Mouse (Mus musculus): ENCODE data around the gene Disp3. TPM values are rescaled to one million over a fixed set of nuclear protein-coding genes. Genes with fewer than 3 reads are reported as not detected.

Gene Disp3
- polyA plus RNA-seq (2015; fragmentation: Nextera tagmentation; extraction: Ambion mirVana), result 0.04 and 0.06 TPM in 2 replicates

DNA sequence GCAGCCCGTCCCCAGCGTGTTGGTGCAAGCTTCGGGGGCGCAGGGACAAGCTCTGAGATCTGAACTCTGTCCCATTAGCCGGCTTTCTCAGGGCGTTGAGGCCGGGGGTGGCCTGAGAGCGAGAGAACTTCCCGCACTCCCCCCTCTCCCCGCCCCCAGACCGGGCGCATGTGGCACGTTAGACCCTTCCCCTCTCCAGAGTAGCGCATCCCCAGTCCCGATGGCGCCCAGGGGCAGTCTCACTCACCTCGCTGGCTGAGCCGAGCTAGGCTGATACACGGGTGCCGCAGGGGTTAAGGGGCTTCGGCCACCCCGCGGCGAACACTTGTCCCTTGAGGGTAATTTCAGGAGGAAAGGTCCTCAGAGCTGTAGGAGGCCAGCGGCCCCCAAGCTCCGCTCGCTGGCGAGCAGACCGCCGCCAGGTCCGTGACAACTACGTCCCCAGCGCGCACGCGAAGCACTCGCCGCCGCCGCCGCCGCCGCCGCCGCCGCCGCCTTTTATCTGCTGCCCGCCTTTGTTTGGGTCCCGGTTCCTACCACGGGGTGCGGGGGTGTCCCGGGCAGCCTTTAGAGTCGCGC, at the start of gene Disp3:
Disp3 (minus strand) TSS at position 490 of the 579 bp plus-strand sequence.
- Histone ChIP-seq H3K9ac (ENCODE audit: low read length) (no peak within 1 kb of the TSS), H3K4me2 (replicated peaks; ENCODE audit: low read depth) (peak within 1 kb of the TSS; percentile 54), H3K4me3 (ENCODE audit: low read depth, low read length) (peak within 1 kb of the TSS; percentile 29), H3K4me1 (replicated peaks; ENCODE audit: control insufficient read depth, insufficient read depth) (no peaks in the 10 kb centered on the region), H3K27ac (replicated peaks) (no peak within 1 kb of the TSS), H3K27me3 (ENCODE audit: control insufficient read depth, insufficient read depth, low read length) (peaks cover 15% of the 10 kb centered on the region), H3K36me3 (ENCODE audit: control insufficient read depth, insufficient read depth, low read length) (no peaks in the 10 kb centered on the region), H3K9me3 (ENCODE audit: control insufficient read depth, low read length) (no peaks in the 10 kb centered on the region)
- TF ChIP-seq CTCF (IDR thresholded peaks at IDR 0.05; ENCODE audit: low read depth) (no peak), EP300 (optimal IDR thresholded peaks at IDR 0.05) (no peak)
- WGBS, result under 1% methylated on average over 31 of the region's 54 CpGs
- DNase-seq (ENCODE audit: low spot score) (no peak), ATAC-seq (ENCODE audit: low FRiP score, low TSS enrichment) (peak; percentile 3; the same call in 1 of the 2 replicates)

DNA sequence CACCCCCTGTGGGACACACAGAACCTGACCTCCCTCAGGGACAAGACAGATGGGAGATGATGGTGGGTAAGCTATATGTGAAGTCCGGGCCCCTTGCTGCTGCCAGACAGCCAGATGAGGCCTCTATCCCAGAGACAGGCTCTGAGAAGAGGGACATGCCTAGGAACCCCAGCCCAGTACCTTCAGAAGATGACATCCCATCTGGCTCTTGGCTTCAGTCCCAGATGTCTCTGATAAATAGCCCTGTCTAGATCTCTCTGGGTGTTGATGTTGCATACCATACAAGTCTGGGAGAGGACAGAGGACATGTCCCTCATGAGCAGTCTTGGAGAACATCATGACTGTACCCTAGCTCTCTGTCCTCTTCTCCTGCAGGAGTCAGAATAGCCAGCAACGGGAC, 42.5 kb upstream of the Disp3 start:
- Histone ChIP-seq H3K4me3 (ENCODE audit: low read depth, low read length) (no peak overlapping the region), H3K27me3 (ENCODE audit: control insufficient read depth, insufficient read depth, low read length) (no peaks in the 10 kb centered on the region), H3K9me3 (ENCODE audit: control insufficient read depth, low read length) (no peaks in the 10 kb centered on the region), H3K36me3 (ENCODE audit: control insufficient read depth, insufficient read depth, low read length) (no peaks in the 10 kb centered on the region), H3K27ac (replicated peaks) (no peak overlapping the region), H3K4me2 (replicated peaks; ENCODE audit: low read depth) (no peak overlapping the region), H3K4me1 (replicated peaks; ENCODE audit: control insufficient read depth, insufficient read depth) (no peaks in the 10 kb centered on the region), H3K9ac (ENCODE audit: low read length) (no peak overlapping the region)
- DNase-seq (ENCODE audit: low spot score), result no peak
- 78% methylated on average over 2 of the region's 2 CpGs for WGBS
- TF ChIP-seq CTCF (IDR thresholded peaks at IDR 0.05; ENCODE audit: low read depth) (no peak), EP300 (optimal IDR thresholded peaks at IDR 0.05) (no peak)
- no peak for ATAC-seq (ENCODE audit: low FRiP score, low TSS enrichment)

DNA sequence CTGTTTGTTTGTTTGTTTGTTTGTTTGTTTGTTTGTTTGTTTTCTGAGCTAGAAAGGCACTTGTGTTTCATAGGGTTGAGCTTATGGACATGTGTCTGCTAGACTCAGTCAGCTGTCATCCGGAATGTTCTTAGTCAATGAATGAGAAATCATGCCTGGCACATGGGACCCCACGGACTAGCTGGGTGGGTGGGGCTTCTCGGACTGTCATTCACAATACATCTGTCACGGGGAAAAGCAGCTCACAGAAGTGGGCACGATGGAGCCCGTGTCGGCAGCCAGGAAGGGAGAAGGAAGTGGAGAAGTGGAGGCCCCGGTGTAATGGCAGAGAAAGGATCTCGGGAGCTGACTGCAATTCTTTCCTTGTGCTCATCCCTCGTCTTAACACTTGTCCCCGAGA, 41.7 kb upstream of the Disp3 start:
- Histone ChIP-seq H3K27ac (replicated peaks) (no peak overlapping the region), H3K4me3 (ENCODE audit: low read depth, low read length) (no peak overlapping the region), H3K4me2 (replicated peaks; ENCODE audit: low read depth) (no peak overlapping the region), H3K9me3 (ENCODE audit: control insufficient read depth, low read length) (no peaks in the 10 kb centered on the region), H3K9ac (ENCODE audit: low read length) (no peak overlapping the region), H3K36me3 (ENCODE audit: control insufficient read depth, insufficient read depth, low read length) (no peaks in the 10 kb centered on the region), H3K4me1 (replicated peaks; ENCODE audit: control insufficient read depth, insufficient read depth) (no peaks in the 10 kb centered on the region), H3K27me3 (ENCODE audit: control insufficient read depth, insufficient read depth, low read length) (no peaks in the 10 kb centered on the region)
- TF ChIP-seq CTCF (IDR thresholded peaks at IDR 0.05; ENCODE audit: low read depth), result no peak
- TF ChIP-seq EP300 (optimal IDR thresholded peaks at IDR 0.05), result no peak
- ATAC-seq (ENCODE audit: low FRiP score, low TSS enrichment) (no peak), DNase-seq (ENCODE audit: low spot score) (no peak)
- 48% methylated on average over 11 of the region's 11 CpGs for WGBS

DNA sequence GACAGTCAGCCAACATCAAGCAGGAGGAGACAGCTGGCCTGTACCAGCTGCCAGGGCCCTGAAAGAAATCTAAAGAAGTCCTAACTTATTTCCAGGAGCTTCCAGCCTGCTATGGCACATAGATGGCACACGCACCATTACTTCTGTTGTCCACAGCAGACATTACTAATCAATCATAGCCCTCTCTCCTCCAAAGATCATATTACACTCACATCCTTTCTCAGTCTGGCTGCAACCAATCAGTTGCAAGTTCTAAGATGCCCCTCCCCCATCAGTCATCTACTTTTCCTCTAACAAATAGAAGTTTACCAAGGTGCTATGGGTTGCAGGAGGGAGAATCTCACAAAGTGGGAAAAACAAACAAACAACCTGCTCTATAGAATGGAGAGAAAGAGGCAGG, 40.5 kb upstream of the Disp3 start:
- H3K4me3 ChIP-seq (ENCODE audit: low read depth, low read length), result no peak overlapping the region
- H3K9ac ChIP-seq (ENCODE audit: low read length), result no peak overlapping the region
- no peak for ATAC-seq (ENCODE audit: low FRiP score, low TSS enrichment)
- no peaks in the 10 kb centered on the region for H3K36me3 ChIP-seq (ENCODE audit: control insufficient read depth, insufficient read depth, low read length)
- no peaks in the 10 kb centered on the region for H3K27me3 ChIP-seq (ENCODE audit: control insufficient read depth, insufficient read depth, low read length)
- no peak overlapping the region for H3K27ac ChIP-seq (replicated peaks)
- no peaks in the 10 kb centered on the region for H3K9me3 ChIP-seq (ENCODE audit: control insufficient read depth, low read length)
- no peak overlapping the region for H3K4me2 ChIP-seq (replicated peaks; ENCODE audit: low read depth)
- DNase-seq (ENCODE audit: low spot score), result no peak
- WGBS, result 81% methylated on average over 1 of the region's 1 CpGs
- TF ChIP-seq EP300 (optimal IDR thresholded peaks at IDR 0.05) (no peak), CTCF (IDR thresholded peaks at IDR 0.05; ENCODE audit: low read depth) (no peak)
- H3K4me1 ChIP-seq (replicated peaks; ENCODE audit: control insufficient read depth, insufficient read depth), result no peaks in the 10 kb centered on the region

DNA sequence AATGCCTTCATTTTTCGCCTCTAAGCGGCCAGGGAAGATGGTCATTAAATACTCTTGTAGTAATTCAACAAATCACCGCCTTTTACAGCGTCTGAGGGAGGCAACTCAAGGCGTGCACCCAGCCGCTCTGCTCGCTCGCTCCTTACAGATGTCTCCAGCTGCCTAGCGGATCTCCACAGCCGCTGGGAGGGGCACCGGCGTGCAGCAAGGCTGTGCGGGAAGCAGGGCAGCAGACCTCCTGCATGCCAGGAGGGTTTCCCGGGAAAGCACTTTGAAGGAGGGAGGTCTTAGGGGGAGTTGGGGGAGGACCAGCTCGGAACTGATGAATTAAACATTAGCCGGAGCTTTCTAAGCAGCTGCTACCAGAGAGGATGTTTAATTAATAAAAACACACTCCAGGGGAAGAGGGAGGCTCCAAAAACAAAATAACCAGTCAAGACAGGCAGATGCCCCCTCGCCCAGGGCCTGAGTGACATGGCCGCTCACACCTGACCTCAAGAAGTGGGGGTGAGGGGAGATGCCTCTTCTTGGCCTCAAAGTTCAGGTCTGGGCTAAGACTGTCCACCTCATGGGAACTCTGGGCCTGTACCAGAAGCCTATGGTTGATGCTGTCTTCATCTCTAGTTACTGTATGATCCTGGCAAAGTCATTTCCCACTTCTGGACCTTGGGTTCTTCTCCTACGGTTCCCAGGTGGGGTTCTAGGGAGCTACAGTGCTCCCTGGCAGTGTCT, 39.7 kb upstream of the Disp3 start:
- no peaks in the 10 kb centered on the region for H3K4me1 ChIP-seq (replicated peaks; ENCODE audit: control insufficient read depth, insufficient read depth)
- DNase-seq (ENCODE audit: low spot score) (no peak), ATAC-seq (ENCODE audit: low FRiP score, low TSS enrichment) (no peak)
- no peak overlapping the region for H3K27ac ChIP-seq (replicated peaks)
- 10% methylated on average over 19 of the region's 19 CpGs for WGBS
- no peak overlapping the region for H3K4me3 ChIP-seq (ENCODE audit: low read depth, low read length)
- H3K36me3 ChIP-seq (ENCODE audit: control insufficient read depth, insufficient read depth, low read length), result no peaks in the 10 kb centered on the region
- H3K9me3 ChIP-seq (ENCODE audit: control insufficient read depth, low read length), result no peaks in the 10 kb centered on the region
- no peak overlapping the region for H3K9ac ChIP-seq (ENCODE audit: low read length)
- TF ChIP-seq EP300 (optimal IDR thresholded peaks at IDR 0.05), result no peak
- TF ChIP-seq CTCF (IDR thresholded peaks at IDR 0.05; ENCODE audit: low read depth), result no peak
- no peaks in the 10 kb centered on the region for H3K27me3 ChIP-seq (ENCODE audit: control insufficient read depth, insufficient read depth, low read length)
- no peak overlapping the region for H3K4me2 ChIP-seq (replicated peaks; ENCODE audit: low read depth)

DNA sequence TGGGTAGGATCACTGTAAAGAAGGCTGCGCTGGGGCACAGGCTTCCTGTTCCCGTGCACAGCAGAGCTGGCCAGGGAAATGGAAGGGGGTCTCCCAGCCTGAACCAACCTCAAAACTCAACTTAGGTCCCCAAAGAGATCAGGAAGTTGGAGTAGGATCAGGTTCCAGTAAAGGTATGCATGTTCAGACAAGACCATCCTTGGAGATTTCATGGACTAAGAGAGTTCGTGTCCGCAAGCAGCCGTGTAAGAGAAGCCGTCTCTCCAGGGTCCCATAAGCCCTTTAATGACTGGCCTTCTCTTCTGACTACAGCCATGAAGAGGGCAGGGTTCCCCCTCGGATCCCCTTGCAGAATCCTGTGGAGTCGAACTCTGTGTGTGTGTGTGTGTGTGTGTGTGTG, 39.0 kb upstream of the Disp3 start:
- TF ChIP-seq EP300 (optimal IDR thresholded peaks at IDR 0.05) (no peak), CTCF (IDR thresholded peaks at IDR 0.05; ENCODE audit: low read depth) (no peak)
- Histone ChIP-seq H3K27ac (replicated peaks) (no peak overlapping the region), H3K9me3 (ENCODE audit: control insufficient read depth, low read length) (no peaks in the 10 kb centered on the region), H3K4me2 (replicated peaks; ENCODE audit: low read depth) (no peak overlapping the region), H3K4me1 (replicated peaks; ENCODE audit: control insufficient read depth, insufficient read depth) (no peaks in the 10 kb centered on the region), H3K27me3 (ENCODE audit: control insufficient read depth, insufficient read depth, low read length) (no peaks in the 10 kb centered on the region), H3K9ac (ENCODE audit: low read length) (no peak overlapping the region), H3K36me3 (ENCODE audit: control insufficient read depth, insufficient read depth, low read length) (no peaks in the 10 kb centered on the region), H3K4me3 (ENCODE audit: low read depth, low read length) (no peak overlapping the region)
- DNase-seq (ENCODE audit: low spot score) (no peak), ATAC-seq (ENCODE audit: low FRiP score, low TSS enrichment) (no peak)
- WGBS, result 50% methylated on average over 8 of the region's 8 CpGs

Measured in stomach, postnatal 0 days (tissue).